Mouse (Mus musculus) erythroblast, embryonic 14.5 days (primary cell): ENCODE data around the gene Rala.

ENCODE experiments used
- GATA1 ChIP-seq: IDR thresholded peaks from 2 replicates; pipeline ENCODE4 v1.6.1; 2012; ENCODE audit warnings: low read length, inconsistent platforms, mixed read lengths
- TAL1 ChIP-seq: IDR thresholded peaks from 3 replicates; pipeline ENCODE4 v1.6.1; 2012; ENCODE audit warnings: low read length, inconsistent platforms, mixed read lengths

GRCm38 (mm10) chr13:17900641-17901040 lies 43.4 kb downstream of the Rala start:
- no peak for TF ChIP-seq TAL1
- TF ChIP-seq GATA1 = no peak
